Mouse (Mus musculus): ENCODE data around the gene Gdf11.

Gdf11 gene

GRCm38 (mm10) chr10:128919203-128919631, 27.7 kb upstream of the Gdf11 start:
- in situ Hi-C loops (cut with MseI, MboI), result loop anchor here in 1 of 2 experiments (10.0 kb wide), 1 partner anchor 56 kb away; no protein-coding TSS in a partner anchor

DNA sequence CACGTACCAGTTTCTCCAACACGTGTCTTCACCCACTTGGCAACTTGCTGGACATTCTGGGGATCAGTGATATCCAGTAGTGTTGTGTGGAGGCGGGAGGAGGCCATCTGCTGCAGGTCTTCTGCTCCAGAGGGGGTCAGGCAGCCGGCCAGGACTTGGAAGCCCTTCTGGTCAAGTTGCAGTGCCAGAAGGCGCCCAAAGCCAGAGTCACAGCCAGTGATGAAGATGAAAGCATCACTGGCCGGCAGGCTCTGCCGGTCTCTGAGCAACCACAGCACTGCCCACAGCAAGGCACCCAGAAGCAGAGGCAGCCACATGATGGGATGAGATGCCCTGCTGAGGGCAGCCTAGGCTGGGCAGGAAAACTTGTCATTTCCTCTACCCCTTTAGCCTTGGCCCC, 26.7 kb upstream of the Gdf11 start:
- in situ Hi-C loops (cut with MseI, MboI), result loop anchor here in 1 of 2 experiments (10.0 kb wide), 1 partner anchor 57 kb away; no protein-coding TSS in a partner anchor

- in situ Hi-C loops (cut with MseI, MboI), result loop anchor here in 1 of 2 experiments (10.0 kb wide), 1 partner anchor 57 kb away; no protein-coding TSS in a partner anchor
These were observed 25.9 kb upstream of the Gdf11 start for GRCm38 (mm10) chr10:128917400-128917799.

DNA sequence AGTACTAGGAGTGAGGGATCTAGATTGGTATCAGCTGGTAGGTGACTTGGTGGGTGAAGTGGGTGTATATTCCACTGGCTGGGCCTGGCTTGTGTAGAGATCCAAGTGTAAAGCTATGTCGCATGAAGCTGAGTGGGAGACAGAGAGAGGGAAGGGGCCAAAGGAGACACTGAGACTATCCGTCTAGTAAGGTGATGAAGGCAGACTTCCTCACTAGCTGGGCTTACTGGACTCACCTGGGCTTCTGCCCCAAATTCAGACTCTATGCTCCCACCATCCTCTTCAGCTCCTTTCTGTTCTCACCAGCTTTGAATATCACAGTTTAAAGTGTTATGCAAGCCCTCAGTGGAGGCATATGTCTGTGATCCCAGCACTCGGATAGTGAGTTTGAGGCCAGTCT, 25.1 kb upstream of the Gdf11 start:
- in situ Hi-C loops (cut with MseI, MboI), result loop anchor here in 1 of 2 experiments (10.0 kb wide), 1 partner anchor 58 kb away; no protein-coding TSS in a partner anchor

DNA sequence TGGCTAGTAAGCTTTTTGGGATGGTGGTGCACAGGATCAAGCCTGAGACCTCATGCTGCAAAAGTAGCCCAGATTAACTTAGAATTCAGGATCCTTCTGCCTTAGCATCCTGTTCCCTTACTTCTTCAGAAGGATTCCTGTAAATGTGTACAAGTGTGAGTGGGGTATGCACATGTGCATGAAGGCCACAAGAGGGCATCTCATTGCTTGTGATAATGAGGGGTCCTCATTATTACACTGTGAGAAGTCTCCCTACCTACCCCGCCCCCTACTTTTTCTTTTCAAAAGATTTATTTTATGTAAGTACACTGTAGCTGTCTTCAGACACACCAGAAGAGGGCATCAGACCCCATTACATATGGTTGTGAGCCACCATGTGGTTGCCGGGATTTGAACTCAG, 24.0 kb upstream of the Gdf11 start:
- in situ Hi-C loops (cut with MseI, MboI), result loop anchor here in 1 of 2 experiments (10.0 kb wide), 1 partner anchor 59 kb away; no protein-coding TSS in a partner anchor

GRCm38 (mm10) chr10:128913696-128914095, 22.2 kb upstream of the Gdf11 start:
- in situ Hi-C loops (cut with MseI, MboI), result loop anchor here in 1 of 2 experiments (10.0 kb wide), 1 partner anchor 61 kb away; no protein-coding TSS in a partner anchor

- in situ Hi-C loops (cut with MseI, MboI), result loop anchor here in 1 of 2 experiments (10.0 kb wide), 1 partner anchor 62 kb away; no protein-coding TSS in a partner anchor
These were observed 21.7 kb upstream of the Gdf11 start for GRCm38 (mm10) chr10:128913219-128913618.

GRCm38 (mm10) chr10:128912791-128913190, 21.3 kb upstream of the Gdf11 start:
- in situ Hi-C loops (cut with MseI, MboI), result loop anchor here in 1 of 2 experiments (10.0 kb wide), 1 partner anchor 62 kb away; no protein-coding TSS in a partner anchor

GRCm38 (mm10) chr10:128912268-128912667, 20.8 kb upstream of the Gdf11 start:
- in situ Hi-C loops (cut with MseI, MboI), result loop anchor here in 1 of 2 experiments (10.0 kb wide), 1 partner anchor 63 kb away; no protein-coding TSS in a partner anchor

GRCm38 (mm10) chr10:128911430-128911829, 19.9 kb upstream of the Gdf11 start:
- in situ Hi-C loops (cut with MseI, MboI), result loop anchor here in 1 of 2 experiments (10.0 kb wide), 1 partner anchor 63 kb away; no protein-coding TSS in a partner anchor

GRCm38 (mm10) chr10:128910066-128910841, 18.7 kb upstream of the Gdf11 start:
- in situ Hi-C loops (cut with MseI, MboI), result loop anchor here in 1 of 2 experiments (10.0 kb wide), 1 partner anchor 65 kb away; no protein-coding TSS in a partner anchor

- in situ Hi-C loops (cut with MseI, MboI), result loop anchor here in 1 of 2 experiments (10.0 kb wide), 1 partner anchor 65 kb away; no protein-coding TSS in a partner anchor
These were observed 18.1 kb upstream of the Gdf11 start for GRCm38 (mm10) chr10:128909567-128910028.

DNA sequence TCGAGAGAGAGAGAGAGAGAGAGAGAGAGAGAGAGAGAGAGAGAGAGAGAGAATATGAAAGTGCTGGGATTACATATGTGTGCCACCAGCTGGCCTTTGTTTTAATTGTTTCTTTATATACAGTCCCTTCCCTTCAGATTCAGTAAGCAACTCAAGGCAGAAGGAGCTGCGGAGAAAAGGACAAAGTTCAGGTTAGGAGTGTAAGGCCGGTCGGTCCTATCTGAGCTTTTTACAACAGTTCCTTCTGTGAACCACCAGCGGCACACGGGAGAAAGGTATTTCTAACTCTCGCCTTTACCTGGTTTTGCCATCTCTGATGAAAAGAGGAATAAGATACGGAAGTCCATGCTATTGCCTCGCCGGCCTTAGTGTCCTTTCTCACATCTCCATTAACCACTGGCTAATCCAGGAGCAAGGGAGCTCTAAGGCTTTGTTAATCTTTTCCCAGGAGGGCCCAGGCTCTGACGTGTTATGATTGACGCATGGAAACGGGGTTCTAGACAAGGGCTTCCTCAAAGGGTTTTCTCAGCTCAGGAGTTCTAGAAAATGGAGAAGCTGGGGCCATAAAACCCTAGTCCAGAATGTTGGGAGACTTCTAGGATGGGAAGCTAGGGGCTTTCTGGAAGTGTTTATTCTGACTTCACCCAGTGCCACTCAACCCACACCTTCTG, 17.4 kb upstream of the Gdf11 start:
- in situ Hi-C loops (cut with MseI, MboI), result no loop called here

DNA sequence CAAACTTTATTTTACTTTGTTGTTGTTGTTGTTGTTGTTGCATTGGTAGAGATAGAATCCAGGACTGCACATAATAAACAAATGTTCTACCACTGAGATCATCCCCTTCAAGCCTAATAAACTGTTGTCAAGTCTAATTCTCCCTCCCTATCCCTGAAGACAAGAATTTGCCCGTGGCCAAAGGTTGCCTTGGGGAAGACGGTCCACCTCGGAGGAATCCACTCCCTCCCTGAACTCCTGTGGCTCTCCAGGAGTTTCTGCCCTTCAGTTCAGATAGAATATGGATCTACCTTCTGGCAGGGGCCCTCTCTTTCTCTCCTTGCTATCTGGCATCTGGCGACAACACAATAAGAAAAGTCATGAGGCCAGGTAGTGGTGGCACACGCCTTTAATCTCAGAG, 13.3 kb upstream of the Gdf11 start:
- in situ Hi-C loops (cut with MseI, MboI), result no loop called here

- in situ Hi-C loops (cut with MseI, MboI), result no loop called here
These were observed 11.0 kb upstream of the Gdf11 start for GRCm38 (mm10) chr10:128902409-128902988.

GRCm38 (mm10) chr10:128901409-128901808, 9.9 kb upstream of the Gdf11 start:
- in situ Hi-C loops (cut with MseI, MboI), result no loop called here

DNA sequence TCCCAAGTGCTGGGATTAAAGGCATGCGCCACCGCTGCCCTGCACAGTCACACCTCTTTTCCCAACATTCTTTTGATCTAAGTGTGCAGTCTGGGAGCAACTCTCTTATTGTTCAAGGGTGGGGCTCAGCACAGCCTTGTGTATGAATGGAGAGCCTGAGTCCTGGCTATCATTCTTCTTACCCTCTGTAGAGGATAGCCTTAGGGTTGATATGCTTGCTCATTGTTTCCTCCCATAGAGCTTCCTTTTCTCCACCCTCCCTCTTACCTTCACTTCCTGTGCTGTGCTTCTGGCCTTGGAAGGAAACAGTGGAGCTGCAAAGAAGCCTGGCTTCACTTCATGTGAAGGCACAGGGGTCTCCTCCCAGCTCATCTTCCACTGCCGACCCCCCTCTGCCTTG, 9.2 kb upstream of the Gdf11 start, which contains the start of gene Cd63:
Gene Cd63 (plus strand): TSS at position 292 of the 400 bp plus-strand sequence.
- in situ Hi-C loops (cut with MseI, MboI), result no loop called here

DNA sequence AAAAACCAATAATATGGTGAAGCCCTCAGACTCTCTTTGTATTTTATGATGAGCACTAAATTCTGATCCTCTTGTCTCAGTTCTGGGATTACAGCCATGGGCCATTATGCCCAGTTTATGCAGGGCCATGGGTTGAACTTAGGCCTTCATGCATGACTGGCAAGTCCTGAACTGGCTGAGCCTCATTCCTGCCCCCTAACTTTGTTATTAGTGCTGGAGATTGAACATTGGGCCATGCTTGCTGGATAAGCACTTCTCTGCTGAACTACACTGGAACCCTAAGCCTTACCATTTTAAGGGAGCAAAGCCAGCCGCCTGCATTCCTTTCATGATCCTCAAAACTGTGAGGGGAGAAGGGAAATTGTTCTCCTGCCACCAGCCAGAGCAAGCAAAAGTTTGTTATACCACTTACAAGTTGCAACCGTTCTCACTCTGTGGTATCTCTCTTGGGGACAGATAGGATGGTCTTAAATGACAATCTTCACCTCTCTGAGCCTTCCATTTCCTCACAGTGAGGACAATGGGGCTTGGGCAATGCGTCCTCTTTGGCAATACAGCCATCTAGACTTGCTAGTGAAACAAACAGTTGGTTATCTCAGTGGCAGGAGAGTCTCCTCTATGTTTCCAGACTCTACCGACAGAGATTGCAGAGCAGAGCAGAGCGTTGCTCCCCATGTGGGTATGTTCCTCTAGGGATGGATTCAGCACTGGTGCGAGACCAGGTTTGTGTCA, 8.4 kb upstream of the Gdf11 start:
- in situ Hi-C loops (cut with MseI, MboI), result no loop called here

DNA sequence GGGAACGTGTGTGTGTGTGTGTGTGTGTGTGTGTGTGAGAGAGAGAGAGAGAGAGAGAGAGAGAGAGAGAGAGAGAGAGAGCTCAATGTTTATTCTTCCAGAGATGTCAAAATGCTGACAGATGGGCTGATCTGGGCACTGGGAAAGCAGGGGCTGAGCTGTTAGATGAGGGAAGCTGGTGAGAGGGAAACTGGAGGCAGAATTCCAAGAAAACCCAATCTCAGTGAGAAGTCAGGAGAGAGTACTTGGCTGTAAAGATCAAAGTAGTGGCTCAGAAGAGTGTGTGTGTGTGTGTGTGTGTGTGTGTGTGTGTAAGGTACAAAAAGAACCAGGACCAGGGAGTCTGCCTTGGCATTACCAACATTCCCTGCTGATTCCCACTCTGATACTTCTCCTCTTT, 6.0 kb upstream of the Gdf11 start:
- in situ Hi-C loops (cut with MseI, MboI), result no loop called here

DNA sequence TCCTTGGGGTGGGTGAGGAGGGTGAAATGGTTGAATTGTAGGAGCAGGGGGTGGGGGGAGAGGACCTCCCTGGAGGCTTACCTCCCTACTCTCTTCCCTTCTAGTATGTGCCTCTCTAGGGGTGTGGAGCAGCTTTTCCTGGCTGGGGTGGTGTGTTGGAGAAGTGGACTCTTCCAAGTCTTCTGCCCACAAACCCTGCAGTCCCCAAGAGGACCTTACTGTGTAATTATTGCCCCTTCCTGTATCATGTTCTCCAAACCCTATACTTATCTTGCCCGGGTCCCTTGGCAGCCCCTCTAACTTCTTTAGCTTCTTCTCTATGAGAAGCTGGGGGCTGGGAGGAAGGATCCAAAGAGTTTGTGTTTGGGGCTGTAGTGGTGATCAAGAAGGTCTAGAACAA, 5.3 kb upstream of the Gdf11 start:
- in situ Hi-C loops (cut with MseI, MboI), result no loop called here
